Mouse (Mus musculus): ENCODE measurements around the gene Adcy9. TPM values are rescaled to one million over a fixed set of nuclear protein-coding genes. Genes with fewer than 3 reads are reported as not detected.

Gene Adcy9
- polyA plus RNA-seq, 2 experiments, result 0.65 to 0.81 TPM

DNA sequence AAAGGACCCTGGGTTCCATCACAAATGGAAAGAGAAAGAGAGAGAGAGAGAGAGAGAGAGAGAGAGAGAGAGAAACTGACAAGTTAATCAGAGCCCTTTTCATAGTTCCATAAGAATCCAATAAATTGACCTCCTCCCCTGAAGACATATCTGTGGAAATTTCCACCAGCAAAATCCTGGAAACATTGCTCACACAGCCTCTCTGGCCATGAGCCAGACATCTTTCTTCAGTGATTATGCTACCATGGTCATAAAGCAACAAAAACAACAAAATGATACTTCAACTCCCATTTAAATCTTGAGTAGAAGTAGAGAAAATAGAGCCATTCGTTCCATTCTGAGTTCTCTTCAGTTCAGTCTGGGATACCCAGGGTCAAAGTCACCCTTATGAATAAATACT, 24.1 kb upstream of the Adcy9 start:
- ATAC-seq (ENCODE audit: insufficient read depth) (no peak), DNase-seq (ENCODE audit: low read depth in 3 of 3, low spot score in 3 of 3) (no peak)
- H3K36me3 ChIP-seq (replicated peaks; ENCODE audit: control insufficient read depth, insufficient read depth, low read depth), result no peaks in the 10 kb centered on the region
- H3K9me3 ChIP-seq (ENCODE audit: control insufficient read depth, low read length), result no peaks in the 10 kb centered on the region
- no peaks in the 10 kb centered on the region; a peak in 1 of 4 replicates for H3K4me1 ChIP-seq (replicated peaks; ENCODE audit: control insufficient read depth in 2 of 2, insufficient read depth in 2 of 2, low read length in 1 of 2)
- WGBS (ENCODE audit: insufficient replicate concordance), result 63% methylated on average over 1 of the region's 1 CpGs
- no peak overlapping the region for H3K4me2 ChIP-seq (ENCODE audit: low read depth)
- no peak overlapping the region for H3K9ac ChIP-seq (replicated peaks)
- no peak overlapping the region for H3K4me3 ChIP-seq (ENCODE audit: insufficient read depth in 1 of 2, low read depth in 2 of 2, low read length in 2 of 2)
- no peaks in the 10 kb centered on the region for H3K27me3 ChIP-seq (ENCODE audit: control insufficient read depth, insufficient read depth, low read length)
- no peak overlapping the region for H3K27ac ChIP-seq
- TF ChIP-seq EP300 (IDR thresholded peaks at IDR 0.05; ENCODE audit: low read depth), result no peak
- TF ChIP-seq CTCF (IDR thresholded peaks at IDR 0.05; ENCODE audit: low read depth), result no peak

DNA sequence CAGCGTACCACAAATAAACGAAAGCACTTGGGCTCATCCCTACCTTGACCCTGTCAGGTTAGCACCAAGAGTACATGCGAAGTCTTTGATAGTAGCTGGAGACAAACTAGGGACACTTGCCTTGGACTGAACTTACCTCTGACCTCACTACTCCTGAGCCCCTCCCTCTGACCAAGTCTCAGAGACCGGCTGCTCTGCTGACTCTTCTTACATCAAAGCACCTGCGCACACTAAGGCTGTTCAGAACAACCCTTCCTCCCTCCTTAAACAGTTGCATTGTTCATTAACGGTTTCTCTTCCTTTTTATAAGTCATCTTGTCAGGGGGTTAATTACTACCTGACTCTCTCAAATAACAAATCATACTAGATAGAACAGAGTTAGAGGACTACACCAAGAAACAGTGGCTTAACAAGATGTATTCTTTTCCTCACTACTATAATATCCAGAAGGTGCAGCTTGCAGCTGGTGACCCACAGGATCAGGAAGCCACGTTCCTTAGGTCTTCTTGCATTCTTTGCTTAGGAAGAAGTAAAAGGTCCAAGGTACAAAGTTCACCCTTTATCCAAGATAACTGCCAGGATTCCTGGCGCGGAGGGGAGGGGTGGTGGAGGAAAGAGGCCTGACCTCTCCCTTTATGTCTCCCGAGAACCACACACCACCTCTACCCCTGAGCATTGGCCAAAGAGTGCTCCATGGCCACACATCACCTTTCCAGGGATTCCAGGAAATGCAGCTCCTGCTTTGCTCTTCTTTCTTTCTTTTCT, 19.2 kb upstream of the Adcy9 start:
- TF ChIP-seq EP300 (IDR thresholded peaks at IDR 0.05; ENCODE audit: low read depth) (no peak), CTCF (IDR thresholded peaks at IDR 0.05; ENCODE audit: low read depth) (no peak)
- ATAC-seq (ENCODE audit: insufficient read depth) (no peak), DNase-seq (ENCODE audit: low read depth in 3 of 3, low spot score in 3 of 3) (no peak)
- H3K4me1 ChIP-seq (replicated peaks; ENCODE audit: control insufficient read depth in 2 of 2, insufficient read depth in 2 of 2, low read length in 1 of 2), result no peaks in the 10 kb centered on the region
- H3K9me3 ChIP-seq (ENCODE audit: control insufficient read depth, low read length), result no peaks in the 10 kb centered on the region
- H3K27me3 ChIP-seq (ENCODE audit: control insufficient read depth, insufficient read depth, low read length), result no peaks in the 10 kb centered on the region
- H3K4me3 ChIP-seq (ENCODE audit: insufficient read depth in 1 of 2, low read depth in 2 of 2, low read length in 2 of 2), result no peak overlapping the region
- no peak overlapping the region for H3K4me2 ChIP-seq (ENCODE audit: low read depth)
- no peak overlapping the region for H3K27ac ChIP-seq
- H3K36me3 ChIP-seq (replicated peaks; ENCODE audit: control insufficient read depth, insufficient read depth, low read depth), result no peaks in the 10 kb centered on the region
- WGBS (ENCODE audit: insufficient replicate concordance), result 61% methylated on average over 10 of the region's 10 CpGs
- H3K9ac ChIP-seq (replicated peaks), result no peak overlapping the region

GRCm38 (mm10) chr16:4436738-4437137, 16.4 kb upstream of the Adcy9 start:
- H3K4me1 ChIP-seq (replicated peaks; ENCODE audit: control insufficient read depth in 2 of 2, insufficient read depth in 2 of 2, low read length in 1 of 2), result no peaks in the 10 kb centered on the region
- H3K27ac ChIP-seq, result no peak overlapping the region
- H3K4me2 ChIP-seq (ENCODE audit: low read depth), result no peak overlapping the region
- H3K9me3 ChIP-seq (ENCODE audit: control insufficient read depth, low read length), result no peaks in the 10 kb centered on the region
- no peak for TF ChIP-seq EP300 (IDR thresholded peaks at IDR 0.05; ENCODE audit: low read depth)
- no peak for TF ChIP-seq CTCF (IDR thresholded peaks at IDR 0.05; ENCODE audit: low read depth)
- H3K4me3 ChIP-seq (ENCODE audit: insufficient read depth in 1 of 2, low read depth in 2 of 2, low read length in 2 of 2), result no peak overlapping the region
- H3K36me3 ChIP-seq (replicated peaks; ENCODE audit: control insufficient read depth, insufficient read depth, low read depth), result no peaks in the 10 kb centered on the region
- H3K27me3 ChIP-seq (ENCODE audit: control insufficient read depth, insufficient read depth, low read length), result no peaks in the 10 kb centered on the region
- no peak for ATAC-seq (ENCODE audit: insufficient read depth)
- WGBS (ENCODE audit: insufficient replicate concordance), result 7% methylated on average over 4 of the region's 4 CpGs
- no peak overlapping the region for H3K9ac ChIP-seq (replicated peaks)
- DNase-seq (ENCODE audit: low read depth in 3 of 3, low spot score in 3 of 3), result no peak

DNA sequence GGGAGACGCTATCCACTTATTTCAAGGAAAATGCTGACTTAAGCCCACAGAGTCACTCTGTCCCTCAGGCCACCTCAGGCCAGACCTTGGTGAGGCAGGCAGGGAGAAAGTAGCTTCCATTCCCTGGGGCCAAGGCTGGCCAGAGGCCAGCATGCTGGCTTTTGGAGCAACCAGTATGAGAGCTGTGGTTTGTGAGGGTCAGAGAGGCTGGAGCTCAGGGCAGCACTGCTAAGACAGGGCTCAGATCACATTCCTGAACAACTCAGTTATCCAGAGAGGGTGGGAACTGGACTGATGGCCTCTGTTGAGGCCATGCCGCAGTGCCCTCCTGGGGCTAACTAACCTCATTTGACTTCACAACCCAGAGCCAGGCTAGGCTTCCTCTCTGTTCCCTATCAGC, 15.1 kb upstream of the Adcy9 start:
- H3K27me3 ChIP-seq (ENCODE audit: control insufficient read depth, insufficient read depth, low read length), result no peaks in the 10 kb centered on the region
- ATAC-seq (ENCODE audit: insufficient read depth) (no peak), DNase-seq (ENCODE audit: low read depth in 3 of 3, low spot score in 3 of 3) (no peak)
- no peak overlapping the region for H3K4me2 ChIP-seq (ENCODE audit: low read depth)
- no peaks in the 10 kb centered on the region for H3K9me3 ChIP-seq (ENCODE audit: control insufficient read depth, low read length)
- WGBS (ENCODE audit: insufficient replicate concordance), result 78% methylated on average over 2 of the region's 2 CpGs
- H3K4me3 ChIP-seq (ENCODE audit: insufficient read depth in 1 of 2, low read depth in 2 of 2, low read length in 2 of 2), result no peak overlapping the region
- H3K27ac ChIP-seq, result no peak overlapping the region
- no peak overlapping the region for H3K9ac ChIP-seq (replicated peaks)
- H3K36me3 ChIP-seq (replicated peaks; ENCODE audit: control insufficient read depth, insufficient read depth, low read depth), result no peaks in the 10 kb centered on the region
- TF ChIP-seq EP300 (IDR thresholded peaks at IDR 0.05; ENCODE audit: low read depth) (no peak), CTCF (IDR thresholded peaks at IDR 0.05; ENCODE audit: low read depth) (no peak)
- H3K4me1 ChIP-seq (replicated peaks; ENCODE audit: control insufficient read depth in 2 of 2, insufficient read depth in 2 of 2, low read length in 1 of 2), result no peaks in the 10 kb centered on the region

- H3K36me3 ChIP-seq (replicated peaks; ENCODE audit: control insufficient read depth, insufficient read depth, low read depth), result no peaks in the 10 kb centered on the region
- no peak overlapping the region for H3K9ac ChIP-seq (replicated peaks)
- no peaks in the 10 kb centered on the region for H3K9me3 ChIP-seq (ENCODE audit: control insufficient read depth, low read length)
- no peaks in the 10 kb centered on the region for H3K27me3 ChIP-seq (ENCODE audit: control insufficient read depth, insufficient read depth, low read length)
- H3K4me3 ChIP-seq (ENCODE audit: insufficient read depth in 1 of 2, low read depth in 2 of 2, low read length in 2 of 2), result no peak overlapping the region
- ATAC-seq (ENCODE audit: insufficient read depth) (no peak), DNase-seq (ENCODE audit: low read depth in 3 of 3, low spot score in 3 of 3) (no peak)
- TF ChIP-seq EP300 (IDR thresholded peaks at IDR 0.05; ENCODE audit: low read depth) (no peak), CTCF (IDR thresholded peaks at IDR 0.05; ENCODE audit: low read depth) (no peak)
- H3K4me2 ChIP-seq (ENCODE audit: low read depth), result no peak overlapping the region
- no peaks in the 10 kb centered on the region for H3K4me1 ChIP-seq (replicated peaks; ENCODE audit: control insufficient read depth in 2 of 2, insufficient read depth in 2 of 2, low read length in 1 of 2)
- H3K27ac ChIP-seq, result no peak overlapping the region
- 47% methylated on average over 4 of the region's 4 CpGs for WGBS (ENCODE audit: insufficient replicate concordance)
Measured at GRCm38 (mm10) chr16:4431841-4432240, 11.5 kb upstream of the Adcy9 start.
